Comparison of ENCODE assay signal across 7 mouse cellular contexts in the genomic region with DNA sequence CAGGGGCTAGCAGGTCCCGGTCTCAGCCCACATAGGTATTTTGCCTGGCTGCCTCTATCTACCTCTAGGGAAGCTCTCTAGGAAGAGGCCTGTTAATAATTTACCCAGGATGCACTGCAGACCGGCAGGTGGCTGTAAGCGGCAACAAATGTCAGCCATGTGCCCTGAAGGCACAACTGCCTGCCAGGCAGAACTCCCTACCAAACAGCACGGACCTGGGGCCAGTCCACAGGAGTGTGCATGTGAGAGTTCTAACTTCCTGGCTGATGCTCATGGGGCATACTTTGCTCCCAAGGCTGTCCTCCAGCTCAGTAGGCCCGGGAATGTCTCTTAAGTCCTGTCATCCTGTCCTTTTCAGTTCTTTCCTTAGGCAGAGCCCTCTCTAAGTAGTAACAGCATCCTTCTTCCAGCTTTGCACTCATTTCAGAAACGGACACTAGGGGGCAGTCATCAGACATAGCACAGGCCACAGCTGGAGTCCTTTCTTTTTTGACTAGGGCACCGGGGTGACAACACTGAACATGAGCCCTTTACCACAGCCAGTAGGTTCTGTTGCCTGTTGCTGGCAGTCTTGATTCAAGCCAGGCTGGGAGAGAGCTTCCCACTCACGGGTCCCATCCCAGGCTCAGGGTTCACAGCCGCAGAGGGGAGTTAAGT.
DNase-seq lines count a peak whose midpoint lies in the region; ATAC-seq and TF ChIP-seq lines count a peak whose summit lies in the region.

No protein-coding gene starts in this region.

- DNase-seq in adipocyte (ENCODE audit: low spot score), result peak; percentile 91
- peak; percentile 88 to 89 for DNase-seq in cerebellum, postnatal 14 days
- peak; percentile 76 for DNase-seq in gastrocnemius, adult 2 months
- DNase-seq in left cerebral cortex, adult 8-10 months (ENCODE audit: low spot score in 2 of 2), result peak; percentile 25 to 51
- peak; percentile 71 for DNase-seq in midbrain, embryonic 10.5 days (ENCODE audit: low spot score)
- DNase-seq in skeletal muscle tissue, adult 2 months (ENCODE audit: low read depth, low spot score), result peak; percentile 90

- peak; percentile 92 for TF ChIP-seq CTCF in gastrocnemius, adult 2 months (IDR thresholded peaks at IDR 0.05)

- peak overlapping the region; percentile 77 for H3K27ac ChIP-seq in gastrocnemius, adult 2 months
- no peak overlapping the region for H3K27ac ChIP-seq in midbrain, embryonic 10.5 days (replicated peaks)

- ATAC-seq in inflammation-experienced regulatory T-cells, adult 6 months, result peak; percentile 85

- intact Hi-C loops in gastrocnemius, adult 2 months (cut with DNase I), result loop anchor here (1.0 to 5.0 kb wide), 5 partner anchors 55 to 385 kb away; no protein-coding TSS in a partner anchor

- WGBS in midbrain, embryonic 10.5 days, result 45% methylated on average over 9 of the region's 9 CpGs

- peaks cover 15% of the 10 kb centered on the region for H3K4me1 ChIP-seq in midbrain, embryonic 10.5 days

- no peak overlapping the region for H3K4me3 ChIP-seq in gastrocnemius, adult 2 months
- H3K4me3 ChIP-seq in midbrain, embryonic 10.5 days, result no peak overlapping the region

- no peaks in the 10 kb centered on the region for H3K9me3 ChIP-seq in midbrain, embryonic 10.5 days (replicated peaks)

- H3K36me3 ChIP-seq in midbrain, embryonic 10.5 days, result no peaks in the 10 kb centered on the region

- H3K27me3 ChIP-seq in midbrain, embryonic 10.5 days (ENCODE audit: low read depth, poor library complexity, severe bottlenecking), result peaks cover 6% of the 10 kb centered on the region; the same call in 1 of the 2 replicates

Comparison
In these comparisons a context has a peak if more than half of its experiments do, and no peak if none do; other contexts are left out.
1. DNase-seq: peak in every context shown above with its lines; median percentile 91 in adipocyte; 90 in skeletal muscle tissue, adult 2 months; 88 in cerebellum, postnatal 14 days; 76 in gastrocnemius, adult 2 months; 71 in midbrain, embryonic 10.5 days; 38 in left cerebral cortex, adult 8-10 months.